Mouse (Mus musculus): Measurements from ENCODE around the gene Disp1. TPM values are rescaled to one million over a fixed set of nuclear protein-coding genes. Genes with fewer than 3 reads are reported as not detected.

Gene Disp1
- total RNA-seq, 2 experiments from 2014 or later: 2.5 to 5.0 TPM

DNA sequence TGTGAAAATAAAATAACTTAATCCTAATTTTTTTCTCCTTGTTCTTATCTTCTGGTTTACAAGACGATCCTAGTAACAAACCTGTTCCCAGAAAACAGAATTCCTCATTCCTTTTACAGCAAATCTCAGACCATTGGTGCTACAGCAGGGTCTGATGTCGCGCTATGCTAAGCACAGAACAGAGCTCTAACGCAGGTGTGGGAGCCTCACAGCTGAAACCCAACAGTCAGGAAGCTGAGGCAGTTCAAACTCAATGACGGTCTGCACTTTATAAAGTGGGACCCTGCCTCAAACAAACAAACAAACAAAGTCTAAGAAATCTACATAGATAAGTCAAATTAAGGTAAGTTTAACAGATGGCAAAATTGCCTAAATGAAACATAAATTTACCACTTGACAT is 20.4 kb downstream of the Disp1 start:
- DNase-seq: no peak

- DNase-seq: no peak
These were observed 26.6 kb downstream of the Disp1 start for GRCm38 (mm10) chr1:183194763-183195162.

DNA sequence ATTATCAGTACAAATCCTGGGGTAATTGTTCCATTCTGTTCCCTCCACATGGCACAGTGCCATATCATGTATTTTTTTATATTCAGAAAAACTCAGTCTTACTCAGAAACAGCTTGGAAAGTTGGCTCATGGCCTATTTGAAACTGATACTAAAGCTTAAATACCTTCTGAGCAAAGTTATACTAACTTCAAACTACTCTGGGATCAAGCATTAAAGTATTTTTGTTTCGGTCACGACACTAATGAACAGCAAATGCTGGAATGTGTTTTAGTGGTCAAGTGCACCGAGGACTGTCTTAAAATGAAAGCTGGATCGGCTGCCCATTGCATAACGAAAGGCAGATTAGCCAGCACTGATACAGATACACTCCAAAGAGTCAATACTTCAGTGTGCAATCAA is 27.2 kb downstream of the Disp1 start:
- DNase-seq: no peak

GRCm38 (mm10) chr1:183191398-183191797 is 29.9 kb downstream of the Disp1 start:
- no peak for DNase-seq

GRCm38 (mm10) chr1:183190456-183190855 is 30.9 kb downstream of the Disp1 start:
- no peak for DNase-seq

- no peak for DNase-seq
These were observed 32.2 kb downstream of the Disp1 start for GRCm38 (mm10) chr1:183189014-183189662.

DNA sequence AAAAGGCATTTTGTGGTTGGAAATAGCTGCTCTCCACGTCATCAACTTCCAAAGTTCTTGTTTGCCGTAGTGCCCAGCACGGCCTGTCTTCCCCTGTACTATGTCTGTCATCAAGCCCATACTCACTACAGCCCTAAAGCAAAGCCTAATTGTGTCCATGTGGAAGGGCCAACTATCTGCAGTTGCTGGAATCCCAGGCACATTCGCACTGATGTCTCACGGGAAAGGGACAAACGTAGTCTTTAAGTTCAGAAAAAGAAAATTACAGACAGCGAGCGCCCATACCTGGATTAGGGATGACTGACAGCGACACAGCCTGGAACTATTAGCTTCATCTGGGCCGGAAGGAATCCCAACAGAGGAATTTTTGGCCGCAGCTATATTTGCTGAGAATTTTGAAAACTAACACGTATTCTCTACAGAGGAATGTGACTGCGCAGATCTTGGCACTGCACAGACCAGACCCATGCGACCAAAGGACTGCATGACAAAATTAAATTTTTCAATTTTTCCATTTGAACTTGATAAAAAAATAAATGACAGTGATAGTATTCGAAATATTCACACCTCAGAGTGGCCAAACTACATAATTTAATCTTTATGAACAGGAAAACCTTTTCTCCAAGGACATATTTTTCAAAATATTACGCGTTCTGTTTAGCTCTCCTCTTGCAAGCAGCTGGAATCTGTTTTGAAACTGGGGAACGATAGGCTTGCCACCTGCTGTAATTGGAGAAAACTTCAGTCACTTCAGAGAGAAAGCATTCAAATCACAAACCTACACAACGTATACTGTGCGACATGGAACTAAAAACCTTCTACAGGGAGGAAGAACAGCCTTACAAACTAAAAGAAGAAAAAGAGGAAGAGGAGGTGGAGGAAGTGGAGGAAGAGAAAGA is 33.0 kb downstream of the Disp1 start:
- DNase-seq: peak; percentile 24

DNA sequence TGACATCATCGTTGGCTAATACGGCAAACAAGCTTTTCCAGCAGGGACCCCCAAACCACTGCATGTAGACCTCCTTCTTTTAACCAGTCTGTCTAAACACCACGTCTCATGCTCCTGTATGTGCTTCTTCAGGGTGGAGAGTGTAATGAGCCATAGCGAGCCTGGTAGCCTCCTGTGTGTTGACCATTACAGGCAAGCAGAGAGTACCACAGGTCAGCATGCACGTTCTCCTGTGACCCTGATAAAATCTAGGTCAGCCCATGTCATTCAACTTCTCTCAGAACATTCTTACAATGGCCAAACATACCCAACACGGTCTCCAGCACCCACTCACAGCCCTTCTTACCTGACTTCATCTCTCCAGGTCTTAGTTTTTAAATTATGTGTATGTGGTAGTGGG is 35.8 kb downstream of the Disp1 start:
- no peak for DNase-seq

- DNase-seq: no peak
These were observed 36.6 kb downstream of the Disp1 start for GRCm38 (mm10) chr1:183184681-183185080.

DNA sequence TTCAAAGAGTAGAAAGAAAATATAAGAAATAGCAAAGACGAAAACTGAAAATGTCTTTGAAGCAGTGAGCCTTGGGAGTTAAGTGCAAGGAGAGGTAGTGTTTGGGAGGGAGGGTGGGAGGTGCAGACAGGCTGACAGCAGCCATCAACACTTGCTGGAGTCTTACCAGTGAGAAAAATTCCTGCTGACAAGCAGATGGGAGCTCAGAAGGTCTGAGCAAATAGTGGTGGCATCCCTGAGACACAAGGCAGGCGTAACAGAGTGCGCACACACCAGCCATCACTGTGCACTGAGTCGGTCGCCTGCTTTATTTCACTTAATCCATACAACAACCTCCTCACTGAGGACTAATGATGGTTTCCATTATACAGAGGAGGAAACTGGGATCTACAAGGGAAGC is 37.8 kb downstream of the Disp1 start:
- DNase-seq: no peak

DNA sequence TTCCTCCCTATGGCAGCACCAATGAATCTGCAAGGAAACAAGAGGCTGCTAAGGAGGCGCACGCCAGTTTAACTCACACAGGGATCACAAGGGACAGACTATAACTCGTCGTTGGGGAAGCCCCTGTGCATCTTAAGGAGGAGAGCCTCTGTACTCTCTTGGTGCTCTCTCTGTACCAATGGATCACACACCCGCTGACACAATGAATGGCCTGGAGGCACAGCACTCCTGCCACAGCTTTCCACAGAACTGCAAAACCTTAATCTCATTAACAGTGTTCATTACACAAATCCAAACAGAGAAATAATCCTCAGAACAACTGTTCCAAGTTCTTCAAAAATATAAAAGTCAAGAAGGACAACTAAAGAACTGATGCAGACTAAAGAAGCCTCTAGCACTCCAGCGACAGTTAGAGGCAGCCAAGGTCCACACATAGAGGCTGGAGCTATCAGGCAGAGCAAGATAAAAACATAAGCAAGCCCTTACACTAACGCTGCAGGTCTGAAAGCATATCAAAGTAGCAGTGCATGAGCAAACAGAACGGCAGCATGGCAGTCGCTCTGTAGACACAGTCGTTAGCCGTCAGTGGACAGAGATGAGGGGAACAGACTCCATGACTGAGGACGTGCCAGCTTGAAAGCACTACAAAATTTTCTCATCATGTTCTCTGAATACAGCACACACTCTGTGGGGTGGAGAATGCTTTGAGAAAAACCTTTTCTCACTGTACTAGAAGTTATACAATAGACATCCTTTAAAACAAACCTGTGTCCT is 38.5 kb downstream of the Disp1 start:
- DNase-seq: no peak

DNA sequence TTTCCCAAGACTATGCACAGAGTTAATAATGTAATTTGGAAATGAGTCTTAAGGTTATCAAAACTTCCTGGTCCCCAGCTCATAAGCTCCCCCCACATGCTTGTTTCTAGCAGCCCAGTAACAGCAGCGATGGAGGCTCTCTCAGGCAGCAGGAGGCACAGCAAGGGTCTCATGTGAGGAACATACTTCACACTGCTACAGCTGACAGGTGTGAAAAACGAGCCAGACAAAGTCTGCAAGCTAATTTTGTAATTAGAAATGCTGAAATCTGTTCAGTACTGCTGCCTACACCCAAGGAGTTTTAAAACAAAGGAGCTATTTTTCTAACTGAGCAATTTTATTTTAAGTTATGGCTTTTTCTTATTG is 40.3 kb downstream of the Disp1 start:
- no peak for DNase-seq

- DNase-seq: no peak
These were observed 40.9 kb downstream of the Disp1 start for GRCm38 (mm10) chr1:183180301-183181029.

DNA sequence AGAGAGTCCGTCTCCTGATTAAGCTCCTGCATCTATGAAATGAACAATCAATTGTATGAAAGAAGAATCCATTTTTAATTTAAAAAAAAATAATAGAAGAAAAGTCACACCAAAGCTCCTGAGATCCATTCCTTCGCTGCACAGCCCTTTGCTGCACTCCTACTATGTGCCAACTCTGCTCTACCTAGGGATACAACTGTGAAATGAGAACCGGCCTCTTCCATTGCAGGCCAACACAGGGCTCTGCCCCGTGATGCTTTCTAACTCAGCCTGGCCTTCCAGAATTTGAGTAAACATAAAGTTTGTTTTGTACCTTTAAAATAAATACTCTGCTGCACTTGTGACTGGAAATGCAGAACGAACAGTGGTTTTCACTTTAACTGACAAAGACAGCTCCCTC is 42.0 kb downstream of the Disp1 start:
- DNase-seq: no peak

- DNase-seq: no peak
These were observed 46.1 kb downstream of the Disp1 start for GRCm38 (mm10) chr1:183175236-183175635.

DNA sequence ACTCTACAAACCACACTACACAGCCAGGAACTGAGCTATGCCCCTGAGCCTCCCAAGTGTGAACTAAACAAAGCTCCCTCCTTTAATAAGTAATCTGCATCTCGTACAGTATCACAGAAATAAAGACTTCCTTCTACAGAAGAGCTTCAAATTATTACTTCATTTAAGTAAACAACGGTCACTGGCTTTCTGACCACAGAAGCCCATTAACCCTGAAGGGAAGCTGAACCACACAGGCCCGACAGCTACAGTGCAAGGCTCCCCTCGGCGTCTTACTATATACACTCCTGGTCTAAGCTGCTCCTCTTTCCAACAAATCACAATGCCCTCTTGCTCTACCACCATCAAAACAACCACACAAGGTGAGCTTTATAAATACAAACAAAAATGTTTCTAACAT is 50.2 kb downstream of the Disp1 start:
- DNase-seq: no peak

DNA sequence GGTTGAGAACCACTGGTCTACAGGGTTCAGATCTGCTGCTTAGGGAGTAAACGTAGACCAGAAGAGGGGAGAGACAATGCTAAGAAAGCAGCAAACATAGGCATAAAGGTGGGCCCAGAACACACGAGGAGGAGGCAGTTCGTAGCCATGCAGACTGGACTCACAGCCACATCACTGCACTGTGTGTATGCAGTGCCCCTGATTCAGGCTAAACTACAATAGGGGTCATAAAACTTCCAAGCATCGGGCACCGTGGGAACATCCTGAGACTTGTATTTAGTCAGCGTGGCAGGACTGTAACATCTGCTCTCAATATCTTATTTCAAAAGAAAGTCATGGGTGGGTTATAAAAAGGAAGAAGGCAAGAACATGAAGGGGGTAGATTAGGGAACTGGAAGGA is 52.9 kb downstream of the Disp1 start:
- no peak for DNase-seq

GRCm38 (mm10) chr1:183167776-183168175 is 53.5 kb downstream of the Disp1 start:
- DNase-seq: no peak

DNA sequence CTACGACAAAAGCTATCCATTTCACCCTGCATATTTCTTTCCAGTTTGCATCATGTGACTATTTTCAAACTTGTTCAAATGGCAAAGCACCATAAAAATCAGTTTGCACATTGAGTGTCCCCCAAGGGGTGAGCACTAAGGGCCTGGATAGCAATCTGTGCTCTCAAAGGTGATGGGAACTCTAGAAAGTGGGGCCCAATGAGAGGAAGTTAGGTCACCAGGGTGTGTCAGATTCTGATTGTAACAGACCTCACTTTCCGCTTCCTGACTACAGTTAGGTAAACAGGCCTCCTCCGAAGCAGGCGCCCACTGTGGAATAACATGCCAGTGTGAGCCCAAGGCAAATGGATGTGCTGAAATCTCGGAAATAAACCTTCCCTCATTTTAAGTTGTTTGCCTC is 54.6 kb downstream of the Disp1 start:
- DNase-seq: no peak

GRCm38 (mm10) chr1:183164648-183165071 is 56.7 kb downstream of the Disp1 start:
- DNase-seq: no peak

- DNase-seq: no peak
These were observed 57.1 kb downstream of the Disp1 start for GRCm38 (mm10) chr1:183164190-183164580.

DNA sequence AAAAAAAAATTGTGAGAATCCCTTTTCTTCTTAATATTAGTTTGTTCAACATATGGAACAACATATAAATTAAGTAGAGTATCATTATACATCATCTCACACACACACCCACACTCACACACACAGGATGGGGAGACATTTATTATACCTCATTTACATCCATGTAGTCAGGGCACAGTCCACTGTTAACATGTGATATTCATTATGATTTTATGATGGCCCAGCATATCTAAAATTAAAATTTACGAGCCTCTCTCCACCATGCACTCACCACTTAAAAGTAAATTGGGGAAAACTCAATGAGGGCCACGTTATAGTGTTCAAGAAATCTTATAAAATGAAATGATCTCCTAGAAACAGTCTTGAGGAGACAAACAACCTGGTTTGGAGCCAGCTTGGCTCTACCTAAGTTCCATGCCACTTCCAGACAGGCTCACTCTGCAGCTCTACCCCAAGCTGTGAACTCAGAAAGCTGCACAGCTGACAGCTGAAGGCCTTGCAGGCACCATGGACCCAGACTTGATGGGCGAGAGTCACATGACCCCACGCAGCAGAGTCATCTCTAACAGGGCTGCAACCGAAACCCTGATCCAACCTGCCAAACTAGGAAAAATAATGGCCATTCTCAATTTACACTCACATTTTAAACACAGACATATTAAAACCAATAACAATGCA is 57.7 kb downstream of the Disp1 start:
- no peak for DNase-seq

Data from gastrocnemius, postnatal 25 days (tissue).